Mouse (Mus musculus): ENCODE measurements at regions not wholly inside any gene's neighbourhood (a gene's known extent, or its start where the extent isn't known, plus 50 kb on each side); places are given as distances from the start of the nearest gene placed in this dataset.

GRCm38 (mm10) chr5:51072146-51072545, 495.4 kb downstream of the Ppargc1a start:
- TF ChIP-seq CTCF (IDR thresholded peaks at IDR 0.05; ENCODE audit: low read depth, low read length) = no peak
- TF ChIP-seq POLR2A (IDR thresholded peaks at IDR 0.05; ENCODE audit: extremely low read depth, insufficient read depth, low read length) = no peak

Measured in liver, adult 2 months (tissue).